Mouse (Mus musculus) kidney, postnatal 10 days (tissue): ENCODE measurements at regions not wholly inside any gene's neighbourhood (a gene's known extent, or its start where the extent isn't known, plus 50 kb on each side); places are given as distances from the start of the nearest gene placed in this dataset.
"Not testable (repeated sequence)": the region's sequence is repeated elsewhere in the genome, so short reads cannot be mapped to it uniquely, and the experiment has no call there.

Source experiments
- DNase-seq: peaks from one replicate; pipeline ENCODE4 v3.0.0; 2021; ENCODE audit warnings: mixed read lengths

GRCm38 (mm10) chr13:58663316-58663715, 52.6 kb upstream of the Slc28a3 start:
- peak; percentile 72 for DNase-seq

- no peak for DNase-seq
These were observed 58.0 kb upstream of the Slc28a3 start for GRCm38 (mm10) chr13:58668664-58669063.

- DNase-seq, result peak; percentile 60
These were observed 59.5 kb upstream of the Slc28a3 start for GRCm38 (mm10) chr13:58670206-58670605.

GRCm38 (mm10) chr13:58675611-58676010, 64.9 kb upstream of the Slc28a3 start:
- DNase-seq, result not testable (repeated sequence)

- no peak for DNase-seq
These were observed 66.8 kb upstream of the Slc28a3 start for GRCm38 (mm10) chr13:58677521-58677920.

- no peak for DNase-seq
These were observed 69.0 kb upstream of the Slc28a3 start for GRCm38 (mm10) chr13:58679663-58680062.

- no peak for DNase-seq
These were observed 76.1 kb upstream of the Slc28a3 start for GRCm38 (mm10) chr13:58686822-58687221.

- no peak for DNase-seq
These were observed 76.9 kb upstream of the Slc28a3 start for GRCm38 (mm10) chr13:58687609-58688008.

- no peak for DNase-seq
These were observed 77.6 kb upstream of the Slc28a3 start for GRCm38 (mm10) chr13:58688249-58688648.

- no peak for DNase-seq
These were observed 84.0 kb upstream of the Slc28a3 start for GRCm38 (mm10) chr13:58694703-58695102.

GRCm38 (mm10) chr13:58695964-58696363, 85.3 kb upstream of the Slc28a3 start:
- DNase-seq, result no peak

GRCm38 (mm10) chr13:58700021-58700420, 89.3 kb upstream of the Slc28a3 start:
- DNase-seq, result no peak

GRCm38 (mm10) chr13:58704141-58704540, 93.5 kb upstream of the Slc28a3 start:
- no peak for DNase-seq

GRCm38 (mm10) chr13:58716584-58716983, 89.8 kb upstream of the Ntrk2 start:
- no peak for DNase-seq

- no peak for DNase-seq
These were observed 75.8 kb upstream of the Ntrk2 start for GRCm38 (mm10) chr13:58730500-58731105.

GRCm38 (mm10) chr13:58732776-58733175, 73.6 kb upstream of the Ntrk2 start:
- DNase-seq, result no peak

GRCm38 (mm10) chr13:58733615-58734014, 72.8 kb upstream of the Ntrk2 start:
- no peak for DNase-seq

GRCm38 (mm10) chr13:58735577-58735976, 70.8 kb upstream of the Ntrk2 start:
- DNase-seq, result peak; percentile 68

GRCm38 (mm10) chr13:58740731-58741130, 65.6 kb upstream of the Ntrk2 start:
- no peak for DNase-seq

GRCm38 (mm10) chr13:58746056-58746455, 60.3 kb upstream of the Ntrk2 start:
- no peak for DNase-seq

GRCm38 (mm10) chr13:58747685-58748084, 58.7 kb upstream of the Ntrk2 start:
- DNase-seq, result no peak

GRCm38 (mm10) chr13:58756125-58756524, 50.2 kb upstream of the Ntrk2 start:
- no peak for DNase-seq
